Mouse (Mus musculus) hindbrain, embryonic 15.5 days (tissue): ENCODE measurements around the gene Map3k4. TPM values are rescaled to one million over a fixed set of nuclear protein-coding genes. Genes with fewer than 3 reads are reported as not detected.
A peak's percentile ranks its signal among the peaks of the same experiment; 100 is the strongest.

Source experiments
- ATAC-seq: fragments of 200-750 bp; cut with Nextera tagmentation; 2 replicates; pipeline ENCODE4 v1.8.0; 2017; ENCODE audit warnings: low read depth, moderate number of reproducible peaks, moderate TSS enrichment; ENCODE audit not compliant: low FRiP score
- H3K27ac ChIP-seq: fragments of 300-500 bp; sonication (generic); replicated peaks from 2 replicates; pipeline ENCODE4 v1.5.1; 2015; ENCODE audit warnings: mild to moderate bottlenecking, inconsistent platforms
- H3K27me3 ChIP-seq: fragments of 300-500 bp; sonication (generic); 2 replicates; pipeline ENCODE4 v1.6.1; 2015; ENCODE audit warnings: control low read depth, inconsistent platforms
- H3K36me3 ChIP-seq: fragments of 300-500 bp; sonication (generic); 2 replicates; pipeline ENCODE4 v1.6.1; 2015; ENCODE audit warnings: control low read depth, inconsistent platforms
- H3K4me1 ChIP-seq: fragments of 300-500 bp; sonication (generic); replicated peaks from 2 replicates; pipeline ENCODE4 v1.6.1; 2015; ENCODE audit warnings: control low read depth, inconsistent platforms
- H3K4me2 ChIP-seq: fragments of 300-500 bp; sonication (generic); 2 replicates; pipeline ENCODE4 v1.6.1; 2015; ENCODE audit warnings: moderate library complexity, mild to moderate bottlenecking, inconsistent platforms
- H3K4me3 ChIP-seq: fragments of 300-500 bp; sonication (generic); 2 replicates; pipeline ENCODE4 v1.5.1; 2015; ENCODE audit warnings: mild to moderate bottlenecking, inconsistent platforms
- H3K9ac ChIP-seq: fragments of 300-500 bp; sonication (generic); 2 replicates; pipeline ENCODE4 v1.6.1; 2015; ENCODE audit warnings: inconsistent platforms
- H3K9me3 ChIP-seq: fragments of 300-500 bp; sonication (generic); 2 replicates; pipeline ENCODE4 v1.6.1; 2016; ENCODE audit warnings: control low read depth, inconsistent platforms
- WGBS: fragments of 180-500 bp; shearing (Covaris S2); methylation state at CpG from one replicate; pipeline ENCODE4 v1.1.7; 2015; 5-methylcytosine and 5-hydroxymethylcytosine counted together
- polyA plus RNA-seq: library from polyadenylated mRNA; unstranded; fragments of >200 nt; fragmentation: Nextera tagmentation; extraction: Ambion mirVana; gene quantifications from 2 replicates; pipeline ENCODE4 v1.2.1, GENCODE M21; 2015

The Map3k4 gene
- polyA plus RNA-seq, 1 experiment from 2014 or later = 41.4 TPM

GRCm38 (mm10) chr17:12195604-12196003 is 123.0 kb downstream of the Map3k4 start:
- H3K36me3 ChIP-seq = no peaks in the 10 kb centered on the region
- H3K9me3 ChIP-seq = no peaks in the 10 kb centered on the region
- 82% methylated on average over 10 of the region's 10 CpGs for WGBS
- no peaks in the 10 kb centered on the region for H3K27me3 ChIP-seq
- ATAC-seq = no peak
- H3K9ac ChIP-seq = no peak overlapping the region
- H3K4me1 ChIP-seq = peaks cover 7% of the 10 kb centered on the region; the same call in 1 of the 2 replicates
- H3K4me2 ChIP-seq = no peak overlapping the region
- no peak overlapping the region for H3K4me3 ChIP-seq
- H3K27ac ChIP-seq = no peak overlapping the region

GRCm38 (mm10) chr17:12195137-12195536 is 123.5 kb downstream of the Map3k4 start:
- no peak overlapping the region for H3K27ac ChIP-seq
- H3K4me1 ChIP-seq = peaks cover 5% of the 10 kb centered on the region; the same call in 1 of the 2 replicates
- 59% methylated on average over 5 of the region's 5 CpGs for WGBS
- no peak overlapping the region for H3K4me2 ChIP-seq
- no peak overlapping the region for H3K9ac ChIP-seq
- H3K4me3 ChIP-seq = no peak overlapping the region
- no peak for ATAC-seq
- H3K27me3 ChIP-seq = no peaks in the 10 kb centered on the region
- no peaks in the 10 kb centered on the region for H3K9me3 ChIP-seq
- H3K36me3 ChIP-seq = no peaks in the 10 kb centered on the region

DNA sequence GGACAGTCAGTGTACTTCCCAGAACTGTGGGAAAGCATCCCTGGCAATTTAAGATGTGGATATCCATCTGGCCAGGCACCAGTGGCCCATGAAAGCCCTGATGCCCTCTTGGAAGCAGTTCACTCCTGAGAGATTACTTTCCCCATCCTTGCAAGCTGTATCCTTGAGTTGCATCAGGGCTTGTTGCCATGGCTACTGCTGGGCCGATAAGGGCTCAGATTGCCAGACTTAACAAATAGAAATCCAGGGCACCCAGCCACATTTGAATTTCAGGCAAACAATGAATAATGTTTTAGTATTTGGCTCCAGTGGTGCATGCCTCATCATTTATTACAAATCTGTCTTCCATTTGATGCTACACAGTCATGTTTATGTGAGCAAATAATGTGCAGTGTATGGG is 130.8 kb downstream of the Map3k4 start:
- ATAC-seq = peak; percentile 60
- no peaks in the 10 kb centered on the region for H3K36me3 ChIP-seq
- no peaks in the 10 kb centered on the region for H3K27me3 ChIP-seq
- peak overlapping the region; percentile 46 for H3K27ac ChIP-seq
- H3K4me1 ChIP-seq = peaks cover 17% of the 10 kb centered on the region
- H3K4me2 ChIP-seq = no peak overlapping the region
- 8% methylated on average over 1 of the region's 1 CpGs for WGBS
- H3K9me3 ChIP-seq = no peaks in the 10 kb centered on the region
- H3K9ac ChIP-seq = no peak overlapping the region
- no peak overlapping the region for H3K4me3 ChIP-seq

- Histone ChIP-seq H3K9me3 (no peaks in the 10 kb centered on the region), H3K9ac (no peak overlapping the region), H3K36me3 (no peaks in the 10 kb centered on the region), H3K4me2 (no peak overlapping the region), H3K4me1 (peaks cover 20% of the 10 kb centered on the region), H3K27ac (no peak overlapping the region), H3K4me3 (no peak overlapping the region), H3K27me3 (no peaks in the 10 kb centered on the region)
- ATAC-seq = no peak
- WGBS = 79% methylated on average over 3 of the region's 3 CpGs
These were observed 132.3 kb downstream of the Map3k4 start for GRCm38 (mm10) chr17:12186341-12186740.

GRCm38 (mm10) chr17:12185855-12186254 is 132.7 kb downstream of the Map3k4 start:
- no peaks in the 10 kb centered on the region for H3K27me3 ChIP-seq
- H3K4me1 ChIP-seq = peaks cover 20% of the 10 kb centered on the region

DNA sequence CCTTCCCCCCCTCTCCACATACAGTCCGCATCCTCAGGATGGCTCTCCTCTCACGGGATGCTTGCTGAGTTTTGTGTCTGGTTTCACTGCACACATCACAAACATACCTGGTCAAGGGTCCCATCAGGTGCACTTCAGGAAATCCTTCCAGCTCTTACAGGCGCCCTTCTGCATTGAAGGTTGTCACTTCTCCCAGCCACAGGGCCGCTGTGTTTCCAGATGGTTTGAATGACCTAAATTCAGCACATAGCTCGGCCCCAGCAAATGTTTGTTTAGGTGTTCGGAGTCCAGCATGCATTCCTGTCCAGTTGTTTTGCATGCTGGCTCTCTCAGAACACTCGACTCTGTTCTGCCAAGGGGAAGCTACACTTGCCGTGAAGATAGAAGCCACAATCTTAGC is 134.3 kb downstream of the Map3k4 start:
- Histone ChIP-seq H3K27ac (no peak overlapping the region), H3K36me3 (no peaks in the 10 kb centered on the region), H3K4me3 (no peak overlapping the region), H3K27me3 (no peaks in the 10 kb centered on the region), H3K9ac (no peak overlapping the region), H3K9me3 (no peaks in the 10 kb centered on the region), H3K4me1 (peaks cover 23% of the 10 kb centered on the region), H3K4me2 (no peak overlapping the region)
- ATAC-seq = no peak
- 85% methylated on average over 8 of the region's 8 CpGs for WGBS

More at GRCm38 (mm10) chr17:12185855-12186254, 132.7 kb downstream of the Map3k4 start:
- Histone ChIP-seq H3K27ac (no peak overlapping the region), H3K4me2 (no peak overlapping the region), H3K4me3 (no peak overlapping the region), H3K36me3 (no peaks in the 10 kb centered on the region), H3K9ac (no peak overlapping the region), H3K9me3 (no peaks in the 10 kb centered on the region)
- WGBS = 95% methylated on average over 4 of the region's 4 CpGs
- ATAC-seq = no peak

- Histone ChIP-seq H3K4me2 (no peak overlapping the region), H3K9me3 (no peaks in the 10 kb centered on the region), H3K9ac (no peak overlapping the region), H3K27me3 (no peaks in the 10 kb centered on the region), H3K36me3 (no peaks in the 10 kb centered on the region), H3K4me1 (peaks cover 30% of the 10 kb centered on the region), H3K4me3 (no peak overlapping the region), H3K27ac (no peak overlapping the region)
- 75% methylated on average over 5 of the region's 5 CpGs for WGBS
- no peak for ATAC-seq
These were observed 135.7 kb downstream of the Map3k4 start for GRCm38 (mm10) chr17:12182702-12183485.

GRCm38 (mm10) chr17:12179766-12180165 is 138.8 kb downstream of the Map3k4 start:
- no peak overlapping the region for H3K9ac ChIP-seq
- H3K4me3 ChIP-seq = no peak overlapping the region
- H3K4me1 ChIP-seq = peaks cover 18% of the 10 kb centered on the region
- no peak for ATAC-seq
- no peak overlapping the region for H3K27ac ChIP-seq
- 84% methylated on average over 2 of the region's 2 CpGs for WGBS
- no peaks in the 10 kb centered on the region for H3K27me3 ChIP-seq
- peaks cover 5% of the 10 kb centered on the region; the same call in 1 of the 2 replicates for H3K36me3 ChIP-seq
- no peak overlapping the region for H3K4me2 ChIP-seq
- H3K9me3 ChIP-seq = 0 out of 2 replicates have a peak, but pooled peaks cover 7% of the 10 kb centered on the region

DNA sequence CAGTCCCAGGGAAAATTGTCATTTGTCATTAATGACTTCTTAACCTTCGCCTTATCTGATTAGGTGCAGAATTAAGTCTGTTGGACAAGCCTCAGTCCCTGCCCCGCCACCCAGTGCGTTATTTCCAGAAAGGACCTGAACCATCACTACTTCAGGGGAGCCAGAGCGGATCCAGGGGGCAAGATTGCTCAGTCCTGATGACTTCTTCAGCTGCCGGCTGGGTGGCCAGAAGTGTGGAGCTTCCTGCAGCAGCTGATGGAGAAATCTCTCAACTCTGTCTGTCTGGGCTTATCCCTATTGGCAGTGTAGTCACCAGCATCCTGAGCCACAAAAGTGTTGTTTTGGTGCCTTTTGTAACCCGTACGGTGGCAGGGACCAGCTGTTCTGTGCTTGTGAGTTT is 139.3 kb downstream of the Map3k4 start:
- no peak for ATAC-seq
- no peak overlapping the region for H3K4me3 ChIP-seq
- 80% methylated on average over 7 of the region's 7 CpGs for WGBS

More for the DNA sequence above, 139.3 kb downstream of the Map3k4 start:
- Histone ChIP-seq H3K9me3 (0 out of 2 replicates have a peak, but pooled peaks cover 7% of the 10 kb centered on the region), H3K36me3 (peaks cover 5% of the 10 kb centered on the region; the same call in 1 of the 2 replicates), H3K4me2 (no peak overlapping the region), H3K27ac (no peak overlapping the region), H3K9ac (no peak overlapping the region), H3K27me3 (no peaks in the 10 kb centered on the region), H3K4me1 (peaks cover 18% of the 10 kb centered on the region)

Other genes with a start within 250 kb of the Map3k4 start
- gene Agpat4, start 200.1 kb downstream of the Map3k4 start, polyA plus RNA-seq = 62.0 and 63.4 TPM in 2 replicates
- gene Plg, start 59.8 kb upstream of the Map3k4 start, polyA plus RNA-seq = 0.12 TPM in 1 of 2 replicates, not detected in the other
- 1.1 and 1.7 TPM in 2 replicates for gene Slc22a3, start 188.9 kb upstream of the Map3k4 start, polyA plus RNA-seq